Mouse (Mus musculus) embryonic facial prominence, embryonic 15.5 days (tissue): ENCODE measurements around the gene Ppp1r12b. TPM values are rescaled to one million over a fixed set of nuclear protein-coding genes. Genes with fewer than 3 reads are reported as not detected.

Experiments
- ATAC-seq: fragments of 200-750 bp; cut with Nextera tagmentation; 2 replicates; pipeline ENCODE4 v1.8.0; 2017; ENCODE audit warnings: low read depth, moderate TSS enrichment; ENCODE audit not compliant: insufficient number of reproducible peaks, low FRiP score, low TSS enrichment
- H3K27ac ChIP-seq: fragments of 300-500 bp; sonication (generic); replicated peaks from 2 replicates; pipeline ENCODE4 v1.5.1; 2015; ENCODE audit warnings: mild to moderate bottlenecking, inconsistent platforms
- H3K27me3 ChIP-seq: fragments of 300-500 bp; sonication (generic); 2 replicates; pipeline ENCODE4 v1.6.1; 2015; ENCODE audit warnings: inconsistent platforms
- H3K36me3 ChIP-seq: fragments of 300-500 bp; sonication (generic); 2 replicates; pipeline ENCODE4 v1.6.1; 2015; ENCODE audit warnings: mild to moderate bottlenecking, inconsistent platforms
- H3K4me1 ChIP-seq: fragments of 300-500 bp; sonication (generic); 2 replicates; pipeline ENCODE4 v1.6.1; 2015; ENCODE audit warnings: inconsistent platforms
- H3K4me2 ChIP-seq: fragments of 300-500 bp; sonication (generic); replicated peaks from 2 replicates; pipeline ENCODE4 v1.6.1; 2015; ENCODE audit warnings: mild to moderate bottlenecking, inconsistent platforms
- H3K4me3 ChIP-seq: fragments of 300-500 bp; sonication (generic); replicated peaks from 2 replicates; pipeline ENCODE4 v1.5.1; 2015; ENCODE audit warnings: mild to moderate bottlenecking, inconsistent platforms
- H3K9ac ChIP-seq: fragments of 300-500 bp; sonication (generic); 2 replicates; pipeline ENCODE4 v1.6.1; 2015; ENCODE audit warnings: inconsistent platforms
- H3K9me3 ChIP-seq: fragments of 300-500 bp; sonication (generic); replicated peaks from 2 replicates; pipeline ENCODE4 v1.6.1; 2016; ENCODE audit warnings: inconsistent platforms
- WGBS: fragments of 180-500 bp; shearing (Covaris S2); methylation state at CpG from one replicate; pipeline ENCODE4 v1.1.7; 2015; 5-methylcytosine and 5-hydroxymethylcytosine counted together
- polyA plus RNA-seq: library from polyadenylated mRNA; unstranded; fragments of >200 nt; fragmentation: Nextera tagmentation; extraction: Ambion mirVana; gene quantifications from 2 replicates; pipeline ENCODE4 v1.2.1, GENCODE M21; 2015

The Ppp1r12b gene
- polyA plus RNA-seq, 1 experiment from 2014 or later = 9.6 TPM

DNA sequence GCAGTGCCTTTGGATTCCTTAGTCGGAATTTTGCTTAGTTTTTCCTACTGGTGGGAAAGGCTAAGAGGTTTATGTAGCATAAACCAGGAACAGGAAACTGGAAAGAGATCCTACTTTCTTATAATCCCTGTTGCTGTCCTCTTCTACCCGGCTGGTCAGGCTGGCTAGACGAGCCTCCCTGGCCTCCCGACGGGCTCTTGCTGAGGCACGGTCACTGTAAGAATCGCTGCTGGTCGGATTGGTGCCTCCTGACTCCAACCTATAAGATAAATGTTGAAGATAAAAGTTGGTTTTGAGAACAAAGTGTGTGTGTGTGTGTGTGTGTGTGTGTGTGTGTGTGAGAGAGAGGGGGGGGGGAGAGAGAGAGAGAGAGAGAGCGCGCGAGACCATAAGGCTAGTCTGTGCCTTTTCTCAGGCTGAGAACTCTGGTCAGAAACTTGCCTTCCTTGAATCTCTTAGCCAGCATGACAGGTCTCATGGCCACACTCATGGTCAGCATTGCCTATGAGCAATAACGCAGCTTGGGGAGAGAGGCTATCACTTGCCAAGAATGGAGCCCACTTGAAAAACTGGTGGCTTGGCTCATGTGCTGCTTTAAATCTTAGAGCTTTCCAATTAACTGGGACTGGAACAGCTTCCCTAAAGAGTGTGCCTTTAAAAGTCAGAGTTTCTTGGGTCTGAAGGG is 178.4 kb downstream of the Ppp1r12b start:
- Histone ChIP-seq H3K9ac (no peak overlapping the region), H3K36me3 (0 out of 2 replicates have a peak, but pooled peaks cover 2% of the 10 kb centered on the region), H3K4me2 (no peak overlapping the region), H3K4me1 (peaks cover 40% of the 10 kb centered on the region), H3K4me3 (no peak overlapping the region), H3K27ac (0 out of 2 replicates have a peak overlapping the region, but pooled peaks have one; percentile 18), H3K9me3 (no peaks in the 10 kb centered on the region), H3K27me3 (no peaks in the 10 kb centered on the region)
- 77% methylated on average over 12 of the region's 12 CpGs for WGBS
- no peak for ATAC-seq

DNA sequence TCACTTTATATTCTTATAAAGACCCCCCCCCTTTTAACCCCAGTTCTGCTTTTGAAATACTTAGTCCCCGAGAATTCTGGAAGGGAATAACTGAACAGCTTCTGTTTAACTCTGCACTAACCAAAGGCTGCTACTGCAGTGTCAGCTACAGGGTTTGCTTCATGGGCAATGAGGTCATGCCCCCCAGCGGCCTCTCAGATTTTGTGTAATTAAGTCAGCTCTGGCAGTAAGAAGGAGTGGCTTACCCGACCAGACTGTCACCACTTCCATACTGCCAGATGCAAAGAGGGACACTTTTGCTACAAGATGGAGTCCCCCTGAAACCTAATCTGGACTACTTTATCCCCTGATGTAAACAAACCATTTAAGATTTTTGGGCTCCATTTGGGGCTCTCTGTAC is 180.1 kb downstream of the Ppp1r12b start:
- 0 out of 2 replicates have a peak, but pooled peaks have one; percentile 32 for ATAC-seq
- Histone ChIP-seq H3K9me3 (no peaks in the 10 kb centered on the region), H3K9ac (no peak overlapping the region), H3K4me2 (no peak overlapping the region), H3K27ac (peak overlapping the region; percentile 89), H3K36me3 (0 out of 2 replicates have a peak, but pooled peaks cover 9% of the 10 kb centered on the region), H3K4me3 (no peak overlapping the region), H3K27me3 (no peaks in the 10 kb centered on the region), H3K4me1 (peaks cover 51% of the 10 kb centered on the region)
- WGBS = 27% methylated on average over 3 of the region's 3 CpGs

DNA sequence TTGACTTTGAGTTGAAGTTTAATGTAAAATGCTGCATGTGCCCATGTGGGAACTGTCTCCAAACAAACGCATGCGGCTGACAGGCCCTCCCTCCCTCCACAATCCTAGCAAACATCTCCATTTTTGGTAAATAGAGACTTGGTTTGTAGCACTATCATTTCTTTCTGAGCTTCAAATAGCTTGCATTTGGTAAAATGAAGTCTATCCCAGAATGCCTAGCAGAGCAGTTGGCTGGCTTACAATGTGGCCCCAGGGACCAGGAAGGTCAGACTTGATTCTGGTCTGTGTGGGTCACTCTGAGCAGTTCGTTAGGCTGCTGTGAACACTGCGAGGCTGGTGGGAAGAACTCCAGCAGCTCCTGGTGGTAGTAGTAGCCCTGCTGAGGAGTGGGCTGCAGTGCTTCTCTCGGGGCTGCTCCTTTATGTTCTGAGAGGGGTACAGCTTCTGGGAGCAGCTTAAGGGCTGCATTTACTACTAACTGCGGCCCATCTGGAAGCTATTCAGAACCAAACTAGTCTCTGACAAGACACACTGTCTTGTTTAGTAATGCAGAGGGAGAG is 180.9 kb downstream of the Ppp1r12b start:
- peak; percentile 34; the same call in 1 of the 2 replicates for ATAC-seq
- 24% methylated on average over 6 of the region's 6 CpGs for WGBS
- peaks cover 51% of the 10 kb centered on the region for H3K4me1 ChIP-seq
- no peaks in the 10 kb centered on the region for H3K27me3 ChIP-seq
- H3K4me2 ChIP-seq = no peak overlapping the region
- H3K9me3 ChIP-seq = no peaks in the 10 kb centered on the region
- H3K4me3 ChIP-seq = no peak overlapping the region
- no peak overlapping the region for H3K9ac ChIP-seq
- H3K36me3 ChIP-seq = peaks cover 13% of the 10 kb centered on the region; the same call in 1 of the 2 replicates
- peak overlapping the region; percentile 89 for H3K27ac ChIP-seq

DNA sequence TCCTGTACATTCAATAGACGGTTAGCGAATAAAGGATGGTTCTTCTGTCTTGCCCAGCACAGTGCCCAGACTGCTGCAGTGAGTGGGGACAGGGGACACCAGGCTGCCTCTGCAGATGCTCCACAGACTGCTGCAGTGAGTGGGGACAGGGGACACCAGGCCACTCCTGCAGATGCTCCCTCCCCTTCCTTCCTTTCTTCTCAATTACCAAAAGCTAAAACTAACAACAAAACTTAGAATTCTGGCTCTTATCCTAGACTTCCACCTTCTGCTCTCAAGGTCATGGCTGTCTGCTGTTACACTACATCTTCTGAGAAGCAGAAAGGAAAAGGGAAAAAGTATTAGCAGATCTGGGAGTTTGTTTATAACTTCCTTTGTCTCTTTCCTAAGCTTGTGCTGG is 181.5 kb downstream of the Ppp1r12b start:
- no peaks in the 10 kb centered on the region for H3K27me3 ChIP-seq
- H3K27ac ChIP-seq = peak overlapping the region; percentile 89
- ATAC-seq = no peak
- 46% methylated on average over 2 of the region's 2 CpGs for WGBS
- peaks cover 13% of the 10 kb centered on the region; the same call in 1 of the 2 replicates for H3K36me3 ChIP-seq
- H3K9ac ChIP-seq = no peak overlapping the region
- H3K4me2 ChIP-seq = no peak overlapping the region
- no peak overlapping the region for H3K4me3 ChIP-seq
- no peaks in the 10 kb centered on the region for H3K9me3 ChIP-seq
- peaks cover 51% of the 10 kb centered on the region for H3K4me1 ChIP-seq

DNA sequence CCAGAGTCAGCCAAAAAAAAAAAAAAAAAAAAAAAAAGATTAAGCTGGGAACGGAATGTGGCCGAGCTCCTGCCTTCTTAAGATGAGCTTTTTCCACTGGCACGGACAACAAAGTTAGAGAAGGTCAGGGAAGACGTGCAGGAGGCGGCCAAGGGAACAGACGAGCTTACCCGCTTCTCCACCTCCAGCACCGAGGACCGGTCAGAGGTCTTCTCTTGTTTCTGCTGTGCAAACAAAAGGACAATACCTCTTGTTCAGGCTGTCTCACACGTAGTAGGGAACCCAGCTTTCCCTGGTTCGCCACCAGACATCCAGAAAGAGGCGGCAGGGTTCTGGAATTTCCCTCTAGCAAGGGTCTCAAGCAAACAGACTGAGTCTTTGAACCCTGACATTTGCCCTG is 182.5 kb downstream of the Ppp1r12b start:
- no peak overlapping the region for H3K4me2 ChIP-seq
- H3K9me3 ChIP-seq = no peaks in the 10 kb centered on the region
- peaks cover 20% of the 10 kb centered on the region; the same call in 1 of the 2 replicates for H3K36me3 ChIP-seq
- no peaks in the 10 kb centered on the region for H3K27me3 ChIP-seq
- WGBS = 66% methylated on average over 12 of the region's 12 CpGs
- H3K27ac ChIP-seq = peak overlapping the region; percentile 89
- no peak for ATAC-seq
- H3K9ac ChIP-seq = no peak overlapping the region
- H3K4me1 ChIP-seq = peaks cover 50% of the 10 kb centered on the region
- H3K4me3 ChIP-seq = no peak overlapping the region

DNA sequence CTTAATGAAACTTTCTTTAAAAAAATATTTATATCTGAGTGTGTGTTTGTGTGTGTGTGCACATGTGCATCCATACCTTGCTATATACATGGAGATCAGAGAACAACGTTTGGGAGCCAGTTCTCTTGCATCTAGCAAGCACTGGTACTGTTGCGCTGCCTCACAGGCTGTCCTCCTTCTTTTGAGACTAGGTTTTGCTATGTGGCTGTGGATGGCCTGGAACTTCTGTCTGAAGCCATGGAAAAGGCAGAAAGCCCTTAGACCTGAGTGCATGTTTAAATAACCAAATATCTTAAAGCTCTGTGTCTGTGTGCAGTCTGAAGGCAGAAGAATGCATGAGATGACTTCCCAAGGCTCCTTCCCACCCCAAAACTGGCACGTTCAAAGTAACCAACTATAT is 182.9 kb downstream of the Ppp1r12b start:
- no peak overlapping the region for H3K4me2 ChIP-seq
- no peak overlapping the region for H3K4me3 ChIP-seq
- no peaks in the 10 kb centered on the region for H3K9me3 ChIP-seq
- H3K4me1 ChIP-seq = peaks cover 46% of the 10 kb centered on the region
- ATAC-seq = no peak
- H3K27ac ChIP-seq = no peak overlapping the region
- H3K36me3 ChIP-seq = peaks cover 22% of the 10 kb centered on the region; the same call in 1 of the 2 replicates
- 77% methylated on average over 3 of the region's 3 CpGs for WGBS
- H3K9ac ChIP-seq = no peak overlapping the region
- H3K27me3 ChIP-seq = no peaks in the 10 kb centered on the region

DNA sequence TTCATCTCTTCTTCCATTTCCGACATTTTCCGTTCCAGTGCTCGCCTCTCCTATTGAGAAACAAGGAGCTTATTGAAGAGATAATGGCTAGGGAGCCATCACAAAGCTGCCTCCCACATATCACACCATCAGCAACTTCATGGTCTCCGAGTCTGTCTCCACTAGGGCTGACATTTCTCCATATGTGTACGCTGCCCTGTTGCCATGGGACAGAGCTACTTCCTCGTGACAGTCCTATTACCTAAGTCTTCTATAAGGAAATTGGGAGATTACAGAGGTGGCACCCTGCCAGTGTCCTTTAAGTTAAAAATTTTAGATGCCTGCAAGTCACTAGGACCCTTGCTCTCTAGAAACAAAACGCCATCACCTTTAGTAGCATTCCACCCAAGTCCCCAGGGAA is 183.7 kb downstream of the Ppp1r12b start:
- Histone ChIP-seq H3K9me3 (no peaks in the 10 kb centered on the region), H3K27ac (peak overlapping the region; percentile 71), H3K27me3 (no peaks in the 10 kb centered on the region), H3K4me2 (no peak overlapping the region), H3K4me1 (peaks cover 45% of the 10 kb centered on the region), H3K4me3 (no peak overlapping the region), H3K9ac (no peak overlapping the region), H3K36me3 (peaks cover 22% of the 10 kb centered on the region; the same call in 1 of the 2 replicates)
- no peak for ATAC-seq
- 89% methylated on average over 7 of the region's 7 CpGs for WGBS

DNA sequence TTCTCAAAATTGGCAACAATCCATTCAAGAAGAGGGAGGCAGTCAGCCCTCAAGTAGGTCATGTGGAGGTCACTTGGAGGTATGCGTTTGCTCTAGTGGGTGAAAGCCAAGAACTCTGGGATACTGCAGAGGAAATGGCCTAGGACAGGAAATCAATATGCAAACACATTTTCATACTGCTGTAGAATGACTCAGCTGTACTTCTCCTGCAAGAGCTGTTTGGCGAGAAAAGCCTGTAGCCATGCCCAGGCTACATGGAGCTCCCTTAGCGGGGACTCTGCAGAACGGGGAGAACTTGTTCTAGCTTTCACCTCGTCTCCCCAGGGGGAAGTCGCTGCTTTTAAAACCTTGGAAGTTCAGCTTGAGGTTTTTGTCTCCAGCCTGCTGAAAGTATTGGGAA is 184.4 kb downstream of the Ppp1r12b start:
- Histone ChIP-seq H3K27me3 (no peaks in the 10 kb centered on the region), H3K9me3 (no peaks in the 10 kb centered on the region), H3K36me3 (peaks cover 22% of the 10 kb centered on the region; the same call in 1 of the 2 replicates), H3K27ac (peak overlapping the region; percentile 71), H3K4me2 (no peak overlapping the region), H3K4me1 (peaks cover 44% of the 10 kb centered on the region), H3K9ac (no peak overlapping the region), H3K4me3 (no peak overlapping the region)
- ATAC-seq = 0 out of 2 replicates have a peak, but pooled peaks have one; percentile 47
- 44% methylated on average over 6 of the region's 6 CpGs for WGBS

DNA sequence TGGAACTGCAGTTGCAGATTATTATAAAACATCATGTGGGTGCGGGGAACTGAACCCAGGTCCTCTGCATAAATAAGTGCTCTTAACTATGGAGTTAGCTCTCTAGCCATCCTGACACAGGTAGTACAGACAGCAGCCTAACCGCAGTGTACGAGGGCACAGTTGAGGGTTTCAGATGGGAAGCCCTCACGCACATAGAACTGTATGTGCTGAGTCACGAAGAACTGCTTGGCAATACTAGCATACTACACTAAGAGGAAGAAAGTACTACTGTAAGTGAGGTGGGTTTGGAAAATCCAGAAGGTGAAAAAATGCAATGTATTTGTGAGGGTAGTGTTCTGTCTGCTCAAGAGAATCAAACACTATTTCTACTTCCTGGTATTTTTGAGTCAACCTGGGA is 185.4 kb downstream of the Ppp1r12b start:
- Histone ChIP-seq H3K36me3 (peaks cover 22% of the 10 kb centered on the region; the same call in 1 of the 2 replicates), H3K9me3 (no peaks in the 10 kb centered on the region), H3K4me2 (no peak overlapping the region), H3K27ac (0 out of 2 replicates have a peak overlapping the region, but pooled peaks have one; percentile 51), H3K27me3 (no peaks in the 10 kb centered on the region), H3K9ac (no peak overlapping the region), H3K4me1 (peaks cover 40% of the 10 kb centered on the region), H3K4me3 (no peak overlapping the region)
- WGBS = 94% methylated on average over 5 of the region's 5 CpGs
- ATAC-seq = no peak

DNA sequence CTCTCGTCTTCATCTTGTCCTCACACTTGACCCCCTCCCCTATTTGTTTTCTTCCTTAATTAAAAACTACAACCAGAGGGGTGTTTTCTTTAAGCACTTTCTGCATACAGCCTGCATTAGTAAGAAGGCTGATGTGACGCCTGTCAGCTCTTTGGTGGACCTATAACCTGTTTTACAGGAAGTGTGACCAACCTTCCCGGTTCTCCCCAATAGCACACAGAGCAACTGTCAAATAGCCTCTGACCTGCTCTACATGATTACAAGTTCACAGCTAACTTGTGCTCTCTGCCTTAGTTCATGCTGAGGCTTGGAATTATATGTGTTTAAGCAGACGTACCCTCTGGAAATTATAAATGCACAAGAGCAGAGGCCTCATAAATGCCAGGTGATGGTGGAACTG is 189.3 kb downstream of the Ppp1r12b start:
- Histone ChIP-seq H3K36me3 (peaks cover 14% of the 10 kb centered on the region; the same call in 1 of the 2 replicates), H3K9me3 (no peaks in the 10 kb centered on the region), H3K27me3 (no peaks in the 10 kb centered on the region), H3K4me1 (peaks cover 22% of the 10 kb centered on the region), H3K27ac (no peak overlapping the region), H3K4me3 (no peak overlapping the region), H3K4me2 (no peak overlapping the region), H3K9ac (no peak overlapping the region)
- no peak for ATAC-seq
- 66% methylated on average over 4 of the region's 4 CpGs for WGBS

DNA sequence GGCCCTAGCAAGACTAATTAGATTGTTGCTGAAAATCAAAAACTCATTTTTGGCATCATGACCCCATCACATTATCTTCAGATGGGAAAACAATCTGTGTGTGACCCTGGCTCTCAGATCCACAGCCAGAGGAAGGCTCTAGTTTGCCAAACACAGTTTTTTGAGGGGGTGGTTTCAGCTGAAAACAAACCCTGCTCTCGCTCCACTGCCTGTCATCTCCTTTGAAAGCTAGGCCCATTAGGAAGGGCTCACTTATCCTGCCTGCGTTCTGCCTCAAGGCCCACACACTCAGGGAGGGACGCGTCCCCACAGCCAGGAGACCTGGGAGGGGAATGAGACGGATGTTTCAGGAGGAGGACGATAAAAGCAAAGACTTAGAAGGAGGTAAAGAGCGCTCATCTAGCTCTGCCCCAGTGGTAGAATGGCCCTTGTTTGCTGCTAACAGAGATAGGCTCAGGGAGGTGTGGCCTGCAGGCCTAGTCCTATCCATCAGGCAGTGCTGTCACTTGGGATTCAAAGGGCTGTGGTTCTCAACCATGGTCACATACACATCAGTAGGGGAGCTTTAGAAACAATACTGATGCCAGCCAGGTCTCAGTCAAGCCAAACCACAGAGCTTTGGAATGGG is 190.8 kb downstream of the Ppp1r12b start:
- Histone ChIP-seq H3K27me3 (no peaks in the 10 kb centered on the region), H3K27ac (peak overlapping the region; percentile 75), H3K4me3 (no peak overlapping the region), H3K4me2 (no peak overlapping the region), H3K36me3 (peaks cover 20% of the 10 kb centered on the region; the same call in 1 of the 2 replicates), H3K9me3 (no peaks in the 10 kb centered on the region), H3K9ac (no peak overlapping the region), H3K4me1 (peaks cover 19% of the 10 kb centered on the region)
- ATAC-seq = peak; percentile 66
- WGBS = 41% methylated on average over 7 of the region's 7 CpGs
